Mouse (Mus musculus) lung, embryonic 14.5 days (tissue): ENCODE data around the gene Rab13. TPM values are rescaled to one million over a fixed set of nuclear protein-coding genes. Genes with fewer than 3 reads are reported as not detected.

Experiments used
- ATAC-seq: fragments of 200-750 bp; cut with Nextera tagmentation; 2 replicates; pipeline ENCODE4 v1.8.0; 2017; ENCODE audit warnings: mild to moderate bottlenecking, moderate TSS enrichment, moderate library complexity; ENCODE audit not compliant: insufficient read depth
- DNase-seq: peaks from one replicate; pipeline ENCODE4 v3.0.0-alpha.2; 2015
- H3K27ac ChIP-seq: fragments of 300-500 bp; sonication (generic); 2 replicates; pipeline ENCODE4 v1.5.1; 2014; ENCODE audit warnings: low read depth, mild to moderate bottlenecking, moderate library complexity
- H3K27me3 ChIP-seq: fragments of 300-500 bp; sonication (generic); 2 replicates; pipeline ENCODE4 v1.6.1; 2014; ENCODE audit warnings: low read length, control low read depth; ENCODE audit not compliant: insufficient read depth
- H3K36me3 ChIP-seq: fragments of 300-500 bp; sonication (generic); 2 replicates; pipeline ENCODE4 v1.6.1; 2014; ENCODE audit warnings: control low read depth; ENCODE audit not compliant: insufficient read depth
- H3K4me1 ChIP-seq: fragments of 300-500 bp; sonication (generic); 2 replicates; pipeline ENCODE4 v1.6.1; 2014; ENCODE audit warnings: antibody characterized with exemption, control low read depth; ENCODE audit not compliant: insufficient read depth
- H3K4me2 ChIP-seq: fragments of 300-500 bp; sonication (generic); 2 replicates; pipeline ENCODE4 v1.6.1; 2014; ENCODE audit warnings: mild to moderate bottlenecking
- H3K4me3 ChIP-seq: fragments of 300-500 bp; sonication (generic); 2 replicates; pipeline ENCODE4 v1.5.1; 2014; ENCODE audit warnings: low read depth, low read length
- H3K9ac ChIP-seq: fragments of 300-500 bp; sonication (generic); 2 replicates; pipeline ENCODE4 v1.6.1; 2014
- H3K9me3 ChIP-seq: fragments of 300-500 bp; sonication (generic); 2 replicates; pipeline ENCODE4 v1.6.1; 2016; ENCODE audit warnings: low read depth, low read length, control low read depth
- CTCF ChIP-seq: IDR thresholded peaks from 2 replicates; pipeline ENCODE4 v1.5.1; 2016; ENCODE audit warnings: antibody characterized with exemption, low read depth
- WGBS: fragments of 180-500 bp; shearing (Covaris S2); extraction: QIAGEN DNeasy Blood & Tissue Kit; methylation state at CpG from one replicate; pipeline ENCODE4 v1.1.7; 2014; 5-methylcytosine and 5-hydroxymethylcytosine counted together
- polyA plus RNA-seq: library from polyadenylated mRNA; unstranded; fragments of >200 nt; fragmentation: Nextera tagmentation; extraction: Ambion mirVana; gene quantifications from 2 replicates; pipeline ENCODE4 v1.2.1, GENCODE M21; 2014

Gene Rab13
- polyA plus RNA-seq, 1 experiment from 2014 or later, result 19.3 TPM

GRCm38 (mm10) chr3:90253653-90254418, 40.3 kb downstream of the Rab13 start, which contains the start of gene Crtc2:
Crtc2 (plus strand) TSS chr3:90254163.
- TF ChIP-seq CTCF, result no peak
- Histone ChIP-seq H3K36me3 (peaks cover 36% of the 10 kb centered on the region), H3K4me3 (peak within 1 kb of the TSS; percentile 86), H3K9me3 (no peaks in the 10 kb centered on the region), H3K4me2 (peak within 1 kb of the TSS; percentile 88), H3K27ac (peak within 1 kb of the TSS; percentile 85), H3K4me1 (peaks cover 4% of the 10 kb centered on the region), H3K9ac (peak within 1 kb of the TSS; percentile 85), H3K27me3 (no peaks in the 10 kb centered on the region)
- ATAC-seq (peak; percentile 98), DNase-seq (peak; percentile 98)
- WGBS, result under 1% methylated on average over 40 of the region's 40 CpGs

DNA sequence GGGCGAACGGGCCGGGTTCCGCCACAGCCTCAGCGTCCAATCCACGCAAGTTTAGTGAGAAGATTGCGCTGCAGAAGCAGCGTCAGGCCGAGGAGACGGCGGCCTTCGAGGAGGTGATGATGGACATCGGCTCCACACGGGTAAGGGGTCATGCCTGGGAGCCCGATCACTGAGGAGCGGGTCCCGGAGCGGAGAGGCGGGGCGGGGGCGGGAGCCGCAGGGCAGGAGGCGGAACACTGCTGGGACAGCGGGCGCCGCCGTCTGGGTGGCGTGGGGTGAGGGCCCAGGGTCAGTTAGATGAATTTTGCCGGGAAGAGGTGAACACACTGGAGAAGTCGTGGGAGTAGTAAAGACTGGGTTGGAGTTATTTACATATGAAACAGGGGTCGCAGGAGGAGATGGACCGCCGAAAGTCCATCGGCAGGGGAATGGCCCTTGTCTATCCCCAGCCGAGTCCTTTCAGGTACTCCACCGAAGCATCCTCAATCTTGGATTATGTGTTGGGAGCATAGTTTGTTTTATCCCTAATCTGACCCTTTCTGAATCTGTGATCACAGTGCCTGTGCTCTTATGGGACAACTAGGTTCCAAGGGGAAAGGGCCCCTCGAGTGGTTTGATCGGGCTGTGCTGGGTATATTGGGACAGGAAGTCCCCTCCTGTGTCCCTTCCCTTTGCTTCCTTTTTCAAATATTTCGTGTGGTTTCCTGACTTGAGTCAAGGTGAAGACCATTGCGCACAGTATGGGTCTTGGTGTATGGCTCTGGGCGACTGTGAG, 41.1 kb downstream of the Rab13 start:
- H3K4me3 ChIP-seq, result peak overlapping the region; percentile 86
- WGBS, result under 1% methylated on average over 41 of the region's 41 CpGs
- peaks cover 44% of the 10 kb centered on the region for H3K36me3 ChIP-seq
- H3K27ac ChIP-seq, result peak overlapping the region; percentile 85
- H3K4me1 ChIP-seq, result peaks cover 4% of the 10 kb centered on the region
- DNase-seq (peak; percentile 22), ATAC-seq (peak; percentile 68)
- H3K9me3 ChIP-seq, result no peaks in the 10 kb centered on the region
- H3K9ac ChIP-seq, result peak overlapping the region; percentile 85
- H3K4me2 ChIP-seq, result peak overlapping the region; percentile 88
- H3K27me3 ChIP-seq, result no peaks in the 10 kb centered on the region
- TF ChIP-seq CTCF, result no peak

DNA sequence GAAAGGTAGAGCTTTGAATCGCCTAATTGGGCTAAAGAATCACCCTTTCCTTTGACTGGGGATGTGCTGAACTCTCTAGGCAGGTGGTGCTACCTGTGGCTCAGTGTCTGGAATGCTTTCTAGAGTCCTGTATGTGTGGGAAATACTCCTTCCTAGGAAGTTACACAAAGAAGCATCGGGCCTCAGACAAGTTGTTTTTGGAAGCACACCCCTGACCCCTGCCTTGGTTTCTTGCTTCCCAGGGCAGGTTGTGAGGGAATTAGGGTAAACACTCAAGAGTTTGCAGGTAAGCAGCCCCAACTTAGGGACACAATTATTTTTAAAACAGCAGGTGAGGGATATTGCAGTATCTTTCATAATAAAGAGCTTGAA, 41.7 kb downstream of the Rab13 start:
- peaks cover 48% of the 10 kb centered on the region for H3K36me3 ChIP-seq
- H3K9ac ChIP-seq, result peak overlapping the region; percentile 85
- no peak for TF ChIP-seq CTCF
- 6% methylated on average over 2 of the region's 2 CpGs for WGBS
- H3K4me2 ChIP-seq, result peak overlapping the region; percentile 88
- no peak overlapping the region; the same call in 1 of the 2 replicates for H3K27ac ChIP-seq
- H3K4me3 ChIP-seq, result peak overlapping the region; percentile 86
- no peaks in the 10 kb centered on the region for H3K27me3 ChIP-seq
- no peaks in the 10 kb centered on the region for H3K9me3 ChIP-seq
- DNase-seq (no peak), ATAC-seq (no peak)
- peaks cover 4% of the 10 kb centered on the region for H3K4me1 ChIP-seq

- Histone ChIP-seq H3K9me3 (no peaks in the 10 kb centered on the region), H3K4me2 (peak overlapping the region; percentile 88), H3K27me3 (no peaks in the 10 kb centered on the region), H3K36me3 (peaks cover 48% of the 10 kb centered on the region), H3K27ac (no peak overlapping the region), H3K4me3 (0 out of 2 replicates have a peak overlapping the region, but pooled peaks have one; percentile 86), H3K4me1 (peaks cover 4% of the 10 kb centered on the region), H3K9ac (no peak overlapping the region)
- ATAC-seq (no peak), DNase-seq (no peak)
- 93% methylated on average over 14 of the region's 14 CpGs for WGBS
- TF ChIP-seq CTCF, result no peak
These were observed 42.4 kb downstream of the Rab13 start for GRCm38 (mm10) chr3:90255784-90256353.

DNA sequence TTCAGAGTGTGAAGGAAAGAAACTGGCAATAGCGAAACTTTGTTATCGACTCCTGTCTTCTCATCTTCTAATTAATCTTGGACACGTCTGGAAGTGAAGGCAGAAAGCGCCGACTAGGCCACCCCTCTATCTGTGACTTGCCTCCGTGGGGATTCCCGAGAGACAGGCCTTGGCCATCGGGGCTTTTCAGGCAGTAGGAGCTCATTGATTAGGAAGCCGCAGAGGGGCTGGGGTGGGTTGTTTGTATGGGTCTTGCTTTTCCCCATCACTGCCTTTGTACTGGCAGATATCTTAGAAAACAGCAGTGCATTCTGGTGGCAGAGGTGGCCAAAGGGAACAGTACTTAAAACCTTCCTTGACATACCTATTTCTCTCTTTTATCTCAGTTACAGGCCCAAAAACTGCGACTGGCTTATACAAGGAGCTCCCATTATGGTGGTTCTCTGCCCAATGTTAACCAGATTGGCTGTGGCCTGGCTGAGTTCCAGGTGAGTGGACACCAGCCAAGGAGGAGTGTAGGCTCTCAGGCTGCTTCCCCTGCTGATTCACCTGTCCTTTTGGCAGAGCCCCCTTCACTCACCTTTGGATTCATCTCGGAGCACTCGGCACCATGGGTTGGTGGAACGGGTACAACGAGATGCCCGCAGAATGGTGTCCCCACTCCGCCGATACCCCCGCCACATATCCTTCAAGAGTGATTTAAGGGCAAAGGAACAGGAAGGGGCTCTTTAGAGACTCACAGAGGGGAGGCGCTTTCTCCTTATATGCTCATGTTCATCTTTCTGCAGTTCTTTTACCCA, 43.4 kb downstream of the Rab13 start:
- Histone ChIP-seq H3K4me2 (no peak overlapping the region), H3K27ac (no peak overlapping the region), H3K9me3 (no peaks in the 10 kb centered on the region), H3K36me3 (peaks cover 49% of the 10 kb centered on the region), H3K4me3 (no peak overlapping the region), H3K27me3 (no peaks in the 10 kb centered on the region), H3K9ac (no peak overlapping the region), H3K4me1 (peaks cover 4% of the 10 kb centered on the region)
- TF ChIP-seq CTCF, result no peak
- WGBS, result 79% methylated on average over 19 of the region's 19 CpGs
- DNase-seq, result no peak
- ATAC-seq, result no peak

- no peak for ATAC-seq
- no peak for DNase-seq
- H3K27me3 ChIP-seq, result no peaks in the 10 kb centered on the region
- 88% methylated on average over 4 of the region's 4 CpGs for WGBS
- peaks cover 4% of the 10 kb centered on the region for H3K4me1 ChIP-seq
- H3K36me3 ChIP-seq, result peaks cover 65% of the 10 kb centered on the region
- H3K9me3 ChIP-seq, result no peaks in the 10 kb centered on the region
- TF ChIP-seq CTCF, result no peak
- no peak overlapping the region for H3K9ac ChIP-seq
- H3K27ac ChIP-seq, result no peak overlapping the region
- H3K4me3 ChIP-seq, result no peak overlapping the region
- H3K4me2 ChIP-seq, result no peak overlapping the region
These were observed 45.0 kb downstream of the Rab13 start for GRCm38 (mm10) chr3:90258521-90258920.
